Mouse (Mus musculus): Measurements from ENCODE around the gene Gdpgp1. TPM values are rescaled to one million over a fixed set of nuclear protein-coding genes. Genes with fewer than 3 reads are reported as not detected.

Gene Gdpgp1
- polyA plus RNA-seq, 1 experiment from 2014 or later: 4.5 TPM

DNA sequence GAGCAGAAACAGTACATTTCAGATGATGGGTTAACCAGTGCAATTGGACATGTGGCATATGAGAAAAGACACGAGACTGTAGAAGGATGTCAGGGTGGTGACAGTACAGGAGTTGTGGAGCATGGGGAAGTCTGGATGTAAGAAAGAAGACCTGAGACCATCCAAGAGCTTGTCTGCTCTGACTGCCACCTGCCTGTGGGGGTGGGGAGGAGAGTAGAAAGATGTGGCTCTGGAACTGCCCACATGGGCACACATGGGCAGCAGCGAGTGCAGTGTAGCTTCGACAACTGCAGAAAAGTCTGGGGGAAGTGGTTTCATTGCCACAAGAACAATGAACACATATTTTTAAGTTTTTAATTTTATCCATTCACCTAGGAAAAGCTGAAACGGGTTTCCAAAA lies 35.3 kb upstream of the Gdpgp1 start:
- H3K9ac ChIP-seq (ENCODE audit: low read length): peak overlapping the region; percentile 69; the same call in 1 of the 2 replicates
- ATAC-seq (replicated peaks; ENCODE audit: low FRiP score, low TSS enrichment, low read depth): no peak
- peak overlapping the region; percentile 67 for H3K4me3 ChIP-seq (ENCODE audit: low read depth, low read length)
- WGBS: 18% methylated on average over 4 of the region's 4 CpGs
- peak overlapping the region; percentile 93 for H3K27ac ChIP-seq (ENCODE audit: low read depth)
- 0 out of 2 replicates have a peak, but pooled peaks cover 3% of the 10 kb centered on the region for H3K36me3 ChIP-seq (ENCODE audit: control insufficient read depth, insufficient read depth, low read length)
- no peaks in the 10 kb centered on the region for H3K9me3 ChIP-seq (ENCODE audit: control insufficient read depth, low read length)
- no peaks in the 10 kb centered on the region for H3K27me3 ChIP-seq (replicated peaks; ENCODE audit: control insufficient read depth, insufficient read depth, low read length)
- peak overlapping the region; percentile 75 for H3K4me2 ChIP-seq (ENCODE audit: low read length)
- H3K4me1 ChIP-seq (replicated peaks; ENCODE audit: control insufficient read depth, insufficient read depth, low read length): peaks cover 38% of the 10 kb centered on the region
- DNase-seq (ENCODE audit: low spot score): no peak

DNA sequence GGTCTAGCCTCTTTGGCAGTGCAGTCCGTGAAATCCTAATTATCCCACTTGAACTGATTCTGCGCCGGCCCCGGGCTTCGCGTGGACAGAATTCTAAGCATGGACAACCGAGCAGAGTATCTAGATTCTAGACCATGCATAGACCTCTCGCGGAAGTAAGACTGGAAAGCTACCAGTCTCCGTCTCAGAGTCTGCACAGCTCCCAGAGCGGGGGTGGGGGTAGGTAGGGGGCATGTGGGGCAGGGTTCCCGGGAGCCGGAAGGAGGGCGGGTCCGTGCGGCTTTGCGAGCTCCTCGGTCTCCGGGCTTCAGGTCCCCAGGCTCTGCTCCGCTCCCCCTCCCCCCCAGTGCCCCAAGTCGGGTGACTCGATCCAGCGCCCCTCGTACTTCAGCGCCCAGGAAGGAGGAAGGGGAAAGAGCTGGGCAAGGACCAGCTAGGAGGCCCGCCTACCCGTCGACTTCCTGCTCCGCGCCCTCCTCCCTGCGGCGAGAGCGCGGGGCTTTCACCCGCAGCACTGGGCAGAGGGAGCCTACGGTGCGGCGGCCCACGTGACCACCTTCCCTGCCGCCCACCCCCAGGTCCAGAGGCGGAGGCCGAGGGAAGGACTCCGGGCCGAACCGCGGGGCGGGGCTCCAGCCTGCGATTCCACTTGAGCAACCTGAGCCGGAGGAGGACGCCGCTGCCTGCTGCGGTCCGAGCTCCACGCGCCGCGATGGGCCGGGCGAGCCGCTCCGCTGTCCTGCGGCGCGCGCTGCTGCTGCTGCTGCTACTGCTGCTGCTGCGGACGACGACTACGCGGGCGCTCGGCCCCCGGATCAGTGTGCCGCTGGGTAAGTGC lies 34.5 kb upstream of the Gdpgp1 start:
- under 1% methylated on average over 63 of the region's 74 CpGs for WGBS
- peak; percentile 94 for ATAC-seq (replicated peaks; ENCODE audit: low FRiP score, low TSS enrichment, low read depth)

DNA sequence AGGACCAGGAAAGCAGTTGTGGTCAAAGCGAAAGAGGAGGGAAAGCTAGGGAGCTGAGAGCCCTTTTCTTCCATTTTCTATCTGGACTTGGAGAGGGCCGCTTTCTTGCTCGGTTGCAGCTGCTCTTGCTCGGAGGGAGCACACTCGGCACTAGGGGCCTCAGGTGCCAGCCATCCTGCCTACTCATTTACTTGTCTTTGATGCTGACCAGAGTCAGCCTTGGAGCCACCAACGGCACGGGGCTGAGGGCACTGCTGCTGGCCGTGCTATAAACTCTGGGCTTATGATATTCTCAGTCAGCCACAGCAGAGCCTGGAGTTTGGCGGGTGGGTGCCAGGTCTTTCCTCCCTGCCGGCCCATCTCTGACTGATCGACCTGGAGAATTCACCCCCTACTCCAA lies 33.8 kb upstream of the Gdpgp1 start:
- no peak for ATAC-seq (replicated peaks; ENCODE audit: low FRiP score, low TSS enrichment, low read depth)
- peak overlapping the region; percentile 75 for H3K4me2 ChIP-seq (ENCODE audit: low read length)
- H3K36me3 ChIP-seq (ENCODE audit: control insufficient read depth, insufficient read depth, low read length): 0 out of 2 replicates have a peak, but pooled peaks cover 3% of the 10 kb centered on the region
- WGBS: 1% methylated on average over 11 of the region's 11 CpGs
- DNase-seq (ENCODE audit: low spot score): no peak
- peaks cover 32% of the 10 kb centered on the region for H3K4me1 ChIP-seq (replicated peaks; ENCODE audit: control insufficient read depth, insufficient read depth, low read length)
- H3K27ac ChIP-seq (ENCODE audit: low read depth): peak overlapping the region; percentile 93
- H3K9me3 ChIP-seq (ENCODE audit: control insufficient read depth, low read length): no peaks in the 10 kb centered on the region
- no peaks in the 10 kb centered on the region for H3K27me3 ChIP-seq (replicated peaks; ENCODE audit: control insufficient read depth, insufficient read depth, low read length)
- H3K9ac ChIP-seq (ENCODE audit: low read length): peak overlapping the region; percentile 69
- H3K4me3 ChIP-seq (ENCODE audit: low read depth, low read length): peak overlapping the region; percentile 67

More for the DNA sequence above, 34.5 kb upstream of the Gdpgp1 start:
- DNase-seq (ENCODE audit: low spot score): peak; percentile 91
- no peaks in the 10 kb centered on the region for H3K27me3 ChIP-seq (replicated peaks; ENCODE audit: control insufficient read depth, insufficient read depth, low read length)
- peak overlapping the region; percentile 75 for H3K4me2 ChIP-seq (ENCODE audit: low read length)
- H3K9me3 ChIP-seq (ENCODE audit: control insufficient read depth, low read length): no peaks in the 10 kb centered on the region
- H3K36me3 ChIP-seq (ENCODE audit: control insufficient read depth, insufficient read depth, low read length): 0 out of 2 replicates have a peak, but pooled peaks cover 3% of the 10 kb centered on the region
- H3K4me1 ChIP-seq (replicated peaks; ENCODE audit: control insufficient read depth, insufficient read depth, low read length): peaks cover 32% of the 10 kb centered on the region
- peak overlapping the region; percentile 67 for H3K4me3 ChIP-seq (ENCODE audit: low read depth, low read length)
- peak overlapping the region; percentile 93 for H3K27ac ChIP-seq (ENCODE audit: low read depth)
- peak overlapping the region; percentile 69 for H3K9ac ChIP-seq (ENCODE audit: low read length)

DNA sequence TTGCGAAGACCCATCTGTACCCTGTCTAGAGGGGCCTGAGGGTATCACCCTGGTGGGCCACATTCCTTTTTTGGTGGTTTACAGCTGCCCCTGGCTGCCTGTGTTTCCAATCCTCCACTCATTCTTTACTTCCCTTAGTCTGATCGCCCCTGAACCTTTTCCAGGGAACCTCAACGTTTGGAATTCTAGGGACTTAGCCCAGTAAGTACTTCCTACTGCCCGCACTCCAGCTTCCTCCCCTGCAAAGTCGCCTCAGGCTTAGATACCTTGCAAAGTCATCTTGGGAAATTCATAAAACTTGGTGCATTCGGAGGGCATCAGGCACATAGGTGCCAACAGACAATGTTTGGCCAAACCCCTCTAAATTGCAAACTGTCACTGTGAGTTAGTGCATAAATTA lies 33.4 kb upstream of the Gdpgp1 start:
- H3K27me3 ChIP-seq (replicated peaks; ENCODE audit: control insufficient read depth, insufficient read depth, low read length): no peaks in the 10 kb centered on the region
- WGBS: 28% methylated on average over 6 of the region's 6 CpGs
- H3K4me3 ChIP-seq (ENCODE audit: low read depth, low read length): peak overlapping the region; percentile 67
- peak overlapping the region; percentile 93; the same call in 1 of the 2 replicates for H3K27ac ChIP-seq (ENCODE audit: low read depth)
- H3K36me3 ChIP-seq (ENCODE audit: control insufficient read depth, insufficient read depth, low read length): peaks cover 5% of the 10 kb centered on the region; the same call in 1 of the 2 replicates
- ATAC-seq (replicated peaks; ENCODE audit: low FRiP score, low TSS enrichment, low read depth) (no peak), DNase-seq (ENCODE audit: low spot score) (no peak)
- H3K9me3 ChIP-seq (ENCODE audit: control insufficient read depth, low read length): no peaks in the 10 kb centered on the region
- peak overlapping the region; percentile 69 for H3K9ac ChIP-seq (ENCODE audit: low read length)
- H3K4me2 ChIP-seq (ENCODE audit: low read length): peak overlapping the region; percentile 75
- peaks cover 32% of the 10 kb centered on the region for H3K4me1 ChIP-seq (replicated peaks; ENCODE audit: control insufficient read depth, insufficient read depth, low read length)

DNA sequence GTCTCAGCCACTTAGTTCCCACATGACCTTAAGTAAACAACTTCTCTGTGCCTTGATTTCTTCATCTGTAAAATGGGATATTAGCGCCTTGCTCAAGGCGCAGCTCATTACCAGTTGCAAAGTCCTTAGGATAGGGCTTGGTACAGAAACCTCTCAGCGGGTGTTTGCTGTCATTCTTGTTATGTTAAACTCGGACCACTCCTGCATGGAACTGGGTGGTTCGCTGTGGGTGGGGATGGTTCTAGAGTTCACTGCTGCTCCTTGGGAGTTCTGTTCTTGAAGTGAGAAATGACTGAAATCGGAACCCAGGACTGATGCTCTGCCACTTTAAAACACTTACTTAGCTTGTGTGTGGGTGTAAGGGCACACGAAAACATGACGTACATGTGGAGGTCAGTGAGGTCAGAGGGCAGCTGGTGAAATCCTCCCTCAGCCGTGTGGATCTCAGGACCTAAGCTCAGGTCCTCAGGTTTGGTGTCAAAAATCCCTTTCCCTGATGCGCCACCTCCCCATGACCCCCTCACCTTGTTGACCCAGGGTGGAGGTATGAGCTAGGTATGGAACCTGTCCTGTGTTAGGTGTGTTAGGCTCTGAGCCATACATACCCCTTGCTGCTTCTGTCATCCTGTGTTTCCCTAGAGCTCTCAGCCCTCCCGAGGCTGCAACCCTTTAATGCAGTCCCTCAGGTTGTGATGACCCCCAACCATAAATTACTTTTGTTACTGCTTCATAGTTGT lies 32.6 kb upstream of the Gdpgp1 start:
- no peak overlapping the region for H3K9ac ChIP-seq (ENCODE audit: low read length)
- no peak for ATAC-seq (replicated peaks; ENCODE audit: low FRiP score, low TSS enrichment, low read depth)
- H3K27ac ChIP-seq (ENCODE audit: low read depth): no peak overlapping the region
- WGBS: 67% methylated on average over 11 of the region's 11 CpGs
- H3K27me3 ChIP-seq (replicated peaks; ENCODE audit: control insufficient read depth, insufficient read depth, low read length): no peaks in the 10 kb centered on the region
- DNase-seq (ENCODE audit: low spot score): no peak
- peaks cover 7% of the 10 kb centered on the region; the same call in 1 of the 2 replicates for H3K36me3 ChIP-seq (ENCODE audit: control insufficient read depth, insufficient read depth, low read length)
- H3K4me1 ChIP-seq (replicated peaks; ENCODE audit: control insufficient read depth, insufficient read depth, low read length): peaks cover 32% of the 10 kb centered on the region
- H3K9me3 ChIP-seq (ENCODE audit: control insufficient read depth, low read length): no peaks in the 10 kb centered on the region
- peak overlapping the region; percentile 75 for H3K4me2 ChIP-seq (ENCODE audit: low read length)
- 0 out of 2 replicates have a peak overlapping the region, but pooled peaks have one; percentile 67 for H3K4me3 ChIP-seq (ENCODE audit: low read depth, low read length)

DNA sequence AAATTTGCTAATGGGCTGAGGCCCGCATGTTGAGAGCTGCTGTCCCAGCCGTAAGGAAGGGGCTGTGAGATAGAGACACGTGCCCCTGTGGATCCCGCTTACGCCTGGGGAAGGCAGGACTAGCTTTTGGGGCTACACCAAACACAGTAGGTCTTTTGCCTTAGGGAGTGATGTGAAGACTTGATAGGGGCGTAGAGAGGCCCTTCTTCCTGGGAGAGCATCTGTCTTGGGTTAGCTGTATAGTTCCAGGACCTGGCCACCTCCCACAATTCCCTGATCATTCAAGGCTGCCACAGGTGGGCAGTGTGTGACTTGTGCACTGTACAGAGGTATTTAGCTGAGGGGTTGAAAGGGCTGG lies 32.1 kb upstream of the Gdpgp1 start:
- WGBS: 80% methylated on average over 6 of the region's 6 CpGs
- DNase-seq (ENCODE audit: low spot score) (no peak), ATAC-seq (replicated peaks; ENCODE audit: low FRiP score, low TSS enrichment, low read depth) (no peak)
- no peaks in the 10 kb centered on the region for H3K9me3 ChIP-seq (ENCODE audit: control insufficient read depth, low read length)
- H3K9ac ChIP-seq (ENCODE audit: low read length): no peak overlapping the region
- H3K27me3 ChIP-seq (replicated peaks; ENCODE audit: control insufficient read depth, insufficient read depth, low read length): no peaks in the 10 kb centered on the region
- H3K27ac ChIP-seq (ENCODE audit: low read depth): no peak overlapping the region
- peaks cover 7% of the 10 kb centered on the region; the same call in 1 of the 2 replicates for H3K36me3 ChIP-seq (ENCODE audit: control insufficient read depth, insufficient read depth, low read length)
- no peak overlapping the region; the same call in 1 of the 2 replicates for H3K4me2 ChIP-seq (ENCODE audit: low read length)
- peaks cover 32% of the 10 kb centered on the region for H3K4me1 ChIP-seq (replicated peaks; ENCODE audit: control insufficient read depth, insufficient read depth, low read length)
- no peak overlapping the region for H3K4me3 ChIP-seq (ENCODE audit: low read depth, low read length)

DNA sequence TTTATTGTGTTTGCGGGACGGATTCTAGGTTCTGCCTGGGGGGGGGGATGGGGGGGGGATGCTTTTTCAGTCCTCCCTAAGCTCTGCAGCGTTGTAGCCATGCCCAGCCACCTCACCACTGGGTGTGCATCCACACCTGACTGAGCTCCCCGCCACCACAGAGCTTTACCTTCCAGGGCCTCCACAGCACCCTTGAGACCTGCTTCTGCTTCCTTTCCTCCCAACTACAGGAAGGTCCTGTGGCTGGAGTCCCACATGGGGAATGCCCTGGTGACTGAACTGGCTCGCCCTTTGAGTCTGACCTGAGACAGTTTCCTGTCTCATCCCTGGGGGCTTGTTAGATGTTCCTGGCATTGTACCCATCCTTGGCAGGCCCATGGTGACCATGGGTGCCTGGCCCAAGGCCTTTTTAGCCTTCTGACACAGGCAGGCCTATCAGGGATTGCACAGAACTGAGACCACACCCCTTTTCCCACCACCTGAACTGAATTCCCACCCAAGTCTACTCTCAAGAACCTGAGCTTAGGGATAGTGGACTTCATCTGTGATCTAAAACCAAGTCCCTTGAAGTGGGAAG lies 31.6 kb upstream of the Gdpgp1 start:
- Histone ChIP-seq H3K9ac (ENCODE audit: low read length) (no peak overlapping the region), H3K4me1 (replicated peaks; ENCODE audit: control insufficient read depth, insufficient read depth, low read length) (peaks cover 32% of the 10 kb centered on the region), H3K4me3 (ENCODE audit: low read depth, low read length) (no peak overlapping the region), H3K36me3 (ENCODE audit: control insufficient read depth, insufficient read depth, low read length) (peaks cover 7% of the 10 kb centered on the region; the same call in 1 of the 2 replicates), H3K27ac (ENCODE audit: low read depth) (no peak overlapping the region), H3K4me2 (ENCODE audit: low read length) (no peak overlapping the region), H3K9me3 (ENCODE audit: control insufficient read depth, low read length) (no peaks in the 10 kb centered on the region), H3K27me3 (replicated peaks; ENCODE audit: control insufficient read depth, insufficient read depth, low read length) (no peaks in the 10 kb centered on the region)
- DNase-seq (ENCODE audit: low spot score) (no peak), ATAC-seq (replicated peaks; ENCODE audit: low FRiP score, low TSS enrichment, low read depth) (no peak)
- WGBS: 86% methylated on average over 5 of the region's 5 CpGs

DNA sequence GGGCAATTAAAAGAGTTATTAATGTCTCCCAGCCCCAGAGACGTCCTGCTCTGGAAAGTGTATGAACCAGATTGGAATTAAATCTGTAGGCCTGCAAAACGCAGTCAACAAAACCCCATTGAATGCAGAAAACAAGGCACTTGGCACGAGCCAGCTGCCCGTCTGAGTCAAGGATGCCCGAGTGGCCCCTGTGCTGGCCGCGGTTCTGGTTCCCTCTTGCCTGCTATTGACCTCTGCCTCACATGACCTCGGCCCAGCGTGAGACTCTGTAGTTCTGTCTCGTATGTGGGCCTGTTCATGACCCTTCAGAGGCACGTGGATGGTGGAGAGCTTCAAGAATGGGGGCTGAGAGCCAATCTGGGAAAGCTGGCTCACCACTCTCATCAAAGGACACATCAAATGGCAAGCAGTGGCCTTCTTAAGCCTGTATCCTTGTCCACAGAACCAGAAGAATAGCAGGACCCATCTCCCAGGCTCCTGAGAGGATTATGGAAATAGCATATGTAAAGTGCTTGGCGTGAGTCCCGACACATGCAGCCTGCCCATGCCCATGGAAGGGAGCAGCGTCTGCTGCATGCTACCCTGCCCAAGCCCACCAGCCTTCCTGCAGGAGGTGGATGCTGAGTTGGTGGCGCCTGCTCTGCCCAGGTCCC lies 30.7 kb upstream of the Gdpgp1 start:
- no peaks in the 10 kb centered on the region for H3K9me3 ChIP-seq (ENCODE audit: control insufficient read depth, low read length)
- DNase-seq (ENCODE audit: low spot score) (no peak), ATAC-seq (replicated peaks; ENCODE audit: low FRiP score, low TSS enrichment, low read depth) (no peak)
- peak overlapping the region; percentile 5; the same call in 1 of the 2 replicates for H3K27ac ChIP-seq (ENCODE audit: low read depth)
- no peak overlapping the region for H3K4me3 ChIP-seq (ENCODE audit: low read depth, low read length)
- H3K27me3 ChIP-seq (replicated peaks; ENCODE audit: control insufficient read depth, insufficient read depth, low read length): no peaks in the 10 kb centered on the region
- no peak overlapping the region for H3K9ac ChIP-seq (ENCODE audit: low read length)
- H3K4me1 ChIP-seq (replicated peaks; ENCODE audit: control insufficient read depth, insufficient read depth, low read length): peaks cover 34% of the 10 kb centered on the region
- no peak overlapping the region for H3K4me2 ChIP-seq (ENCODE audit: low read length)
- peaks cover 7% of the 10 kb centered on the region; the same call in 1 of the 2 replicates for H3K36me3 ChIP-seq (ENCODE audit: control insufficient read depth, insufficient read depth, low read length)
- WGBS: 86% methylated on average over 15 of the region's 15 CpGs

All from intestine, embryonic 14.5 days (tissue).